Mouse (Mus musculus): ENCODE results near the gene Hsd17b7. TPM values are rescaled to one million over a fixed set of nuclear protein-coding genes. Genes with fewer than 3 reads are reported as not detected.

Gene Hsd17b7
- polyA plus RNA-seq, 1 experiment, result 22.4 TPM

DNA sequence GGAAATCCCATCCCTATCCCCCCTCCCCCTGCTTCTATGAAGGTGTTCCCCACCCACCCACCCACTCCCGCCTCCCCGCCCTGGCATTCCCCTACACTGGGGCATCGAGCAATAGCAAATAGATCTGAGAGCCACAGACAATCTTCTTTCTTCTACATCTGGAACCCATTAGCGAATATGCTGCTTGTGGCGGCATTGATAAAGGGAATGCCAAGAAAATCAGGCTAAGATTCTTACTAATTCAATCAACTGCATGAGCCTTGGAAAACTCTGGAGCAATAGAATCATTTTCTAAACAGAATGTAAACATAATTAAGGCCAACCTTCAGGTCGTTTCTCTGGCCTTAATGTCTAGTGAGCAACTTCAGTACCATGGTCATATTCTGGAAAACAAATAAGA lies 57.5 kb downstream of the Hsd17b7 start:
- H3K9me3 ChIP-seq (replicated peaks; ENCODE audit: control insufficient read depth, insufficient read depth, low read length, poor library complexity, severe bottlenecking), result no peaks in the 10 kb centered on the region
- no peaks in the 10 kb centered on the region for H3K36me3 ChIP-seq (ENCODE audit: control insufficient read depth, insufficient read depth, low read length, poor library complexity, severe bottlenecking)
- H3K4me1 ChIP-seq (ENCODE audit: control insufficient read depth, insufficient read depth, low read length), result no peaks in the 10 kb centered on the region
- no peak overlapping the region for H3K4me3 ChIP-seq (ENCODE audit: low read depth, low read length)
- no peak overlapping the region for H3K27ac ChIP-seq (ENCODE audit: insufficient read depth, low read length)
- no peak for TF ChIP-seq EP300 (IDR thresholded peaks at IDR 0.05; ENCODE audit: insufficient read depth, low read depth, low read length)
- TF ChIP-seq POLR2A (IDR thresholded peaks at IDR 0.05; ENCODE audit: insufficient read depth, low read length), result no peak
- TF ChIP-seq CTCF (IDR thresholded peaks at IDR 0.05; ENCODE audit: low read depth, low read length), result no peak
- no peak overlapping the region for H3K9ac ChIP-seq (ENCODE audit: low read depth, poor library complexity, severe bottlenecking)
- no peaks in the 10 kb centered on the region for H3K27me3 ChIP-seq (ENCODE audit: control insufficient read depth, insufficient read depth, low read length, poor library complexity, severe bottlenecking)

DNA sequence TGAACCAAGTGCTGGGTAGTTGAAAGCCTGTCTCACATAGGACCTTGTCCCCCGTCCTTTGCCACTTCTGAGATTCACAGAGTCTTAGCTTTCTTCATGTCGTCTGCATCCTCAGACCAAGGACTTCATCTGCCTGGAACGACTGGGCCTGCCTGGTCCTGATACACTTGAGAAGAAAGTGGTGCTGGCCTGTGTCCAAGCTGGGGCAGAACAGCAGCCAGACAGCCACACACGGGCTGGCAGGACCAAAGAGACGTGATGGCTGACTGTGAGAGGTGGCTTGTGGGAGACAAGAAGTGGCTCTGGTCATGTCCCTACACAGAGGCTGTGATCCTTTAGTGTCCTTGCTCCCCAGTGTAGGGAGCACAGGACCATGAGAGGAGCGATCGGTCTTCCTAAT lies 58.3 kb downstream of the Hsd17b7 start:
- Histone ChIP-seq H3K36me3 (ENCODE audit: control insufficient read depth, insufficient read depth, low read length, poor library complexity, severe bottlenecking) (no peaks in the 10 kb centered on the region), H3K9ac (ENCODE audit: low read depth, poor library complexity, severe bottlenecking) (no peak overlapping the region), H3K27ac (ENCODE audit: insufficient read depth, low read length) (no peak overlapping the region), H3K9me3 (replicated peaks; ENCODE audit: control insufficient read depth, insufficient read depth, low read length, poor library complexity, severe bottlenecking) (no peaks in the 10 kb centered on the region), H3K4me3 (ENCODE audit: low read depth, low read length) (no peak overlapping the region), H3K4me1 (ENCODE audit: control insufficient read depth, insufficient read depth, low read length) (no peaks in the 10 kb centered on the region), H3K27me3 (ENCODE audit: control insufficient read depth, insufficient read depth, low read length, poor library complexity, severe bottlenecking) (no peaks in the 10 kb centered on the region)
- no peak for TF ChIP-seq POLR2A (IDR thresholded peaks at IDR 0.05; ENCODE audit: insufficient read depth, low read length)
- no peak for TF ChIP-seq EP300 (IDR thresholded peaks at IDR 0.05; ENCODE audit: insufficient read depth, low read depth, low read length)
- TF ChIP-seq CTCF (IDR thresholded peaks at IDR 0.05; ENCODE audit: low read depth, low read length), result no peak

DNA sequence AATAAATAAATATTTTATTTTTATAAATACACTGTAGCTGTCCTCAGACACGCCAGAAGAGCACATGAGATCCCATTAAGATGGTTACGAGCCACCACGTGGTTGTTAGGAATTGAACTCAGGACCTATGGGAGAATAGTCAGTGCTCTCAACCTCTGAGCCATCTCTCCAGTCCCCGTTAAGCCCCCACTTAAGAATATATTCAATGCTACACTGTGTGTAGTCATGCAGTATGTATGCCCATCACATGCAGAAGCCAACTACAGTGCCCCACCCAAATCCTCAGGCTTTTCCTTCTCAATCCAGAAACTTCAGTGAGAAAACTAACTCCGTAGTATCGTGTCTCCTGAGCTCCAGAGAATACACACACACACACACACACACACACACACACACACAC lies 59.4 kb downstream of the Hsd17b7 start:
- no peaks in the 10 kb centered on the region for H3K36me3 ChIP-seq (ENCODE audit: control insufficient read depth, insufficient read depth, low read length, poor library complexity, severe bottlenecking)
- TF ChIP-seq CTCF (IDR thresholded peaks at IDR 0.05; ENCODE audit: low read depth, low read length), result no peak

DNA sequence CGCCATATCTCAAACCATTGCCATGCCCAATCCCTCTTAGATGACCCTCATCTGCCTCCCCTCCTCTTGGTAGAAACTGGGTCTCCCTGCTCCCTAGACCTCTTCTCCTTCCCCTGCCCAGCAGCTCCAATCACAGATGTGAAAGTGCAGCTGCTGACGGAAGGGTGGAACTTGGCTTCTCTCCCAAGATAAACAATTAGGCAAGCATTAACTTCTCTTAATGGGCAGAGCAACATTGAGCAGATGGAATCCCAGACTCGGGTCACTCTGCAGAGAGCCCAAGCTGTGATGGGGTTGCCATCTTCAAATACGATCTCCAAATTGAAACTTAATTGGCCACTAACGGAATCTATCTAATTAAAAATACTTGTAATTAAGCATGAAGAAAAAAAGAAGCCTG lies 59.9 kb downstream of the Hsd17b7 start:
- TF ChIP-seq CTCF (IDR thresholded peaks at IDR 0.05; ENCODE audit: low read depth, low read length) (no peak), EP300 (IDR thresholded peaks at IDR 0.05; ENCODE audit: insufficient read depth, low read depth, low read length) (no peak), POLR2A (IDR thresholded peaks at IDR 0.05; ENCODE audit: insufficient read depth, low read length) (no peak)
- Histone ChIP-seq H3K4me1 (ENCODE audit: control insufficient read depth, insufficient read depth, low read length) (no peaks in the 10 kb centered on the region), H3K36me3 (ENCODE audit: control insufficient read depth, insufficient read depth, low read length, poor library complexity, severe bottlenecking) (no peaks in the 10 kb centered on the region)

More for the DNA sequence above, 59.4 kb downstream of the Hsd17b7 start:
- Histone ChIP-seq H3K9ac (ENCODE audit: low read depth, poor library complexity, severe bottlenecking) (no peak overlapping the region), H3K9me3 (replicated peaks; ENCODE audit: control insufficient read depth, insufficient read depth, low read length, poor library complexity, severe bottlenecking) (no peaks in the 10 kb centered on the region), H3K27ac (ENCODE audit: insufficient read depth, low read length) (no peak overlapping the region), H3K4me3 (ENCODE audit: low read depth, low read length) (no peak overlapping the region), H3K27me3 (ENCODE audit: control insufficient read depth, insufficient read depth, low read length, poor library complexity, severe bottlenecking) (no peaks in the 10 kb centered on the region), H3K4me1 (ENCODE audit: control insufficient read depth, insufficient read depth, low read length) (no peaks in the 10 kb centered on the region)

DNA sequence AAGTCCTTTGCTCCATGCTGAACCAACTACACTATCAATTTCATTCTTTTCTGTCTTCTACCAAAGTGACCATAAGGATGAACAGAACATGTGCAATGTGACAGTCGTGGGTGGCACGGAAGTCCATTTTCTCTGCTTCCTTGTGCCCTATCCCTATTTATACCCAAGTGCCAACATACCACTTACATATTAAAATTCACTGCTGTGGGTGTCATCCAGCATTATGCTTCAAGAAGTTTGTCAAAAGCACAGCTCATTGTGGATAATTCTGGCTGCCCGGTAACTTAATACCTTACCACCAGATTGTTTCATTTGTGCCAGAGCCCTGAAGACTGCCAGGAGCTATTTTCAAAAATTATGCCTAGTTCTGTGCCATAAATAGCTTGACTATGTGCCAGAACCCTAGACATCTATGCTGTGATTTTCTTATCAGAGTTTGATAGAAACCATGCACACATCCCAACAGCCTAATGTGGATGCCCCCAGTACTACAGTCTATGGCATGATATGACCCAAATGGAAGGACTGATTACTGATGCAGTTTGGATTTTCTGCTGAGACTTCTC lies 68.2 kb downstream of the Hsd17b7 start:
- Histone ChIP-seq H3K36me3 (ENCODE audit: control insufficient read depth, insufficient read depth, low read length, poor library complexity, severe bottlenecking) (no peaks in the 10 kb centered on the region), H3K9me3 (replicated peaks; ENCODE audit: control insufficient read depth, insufficient read depth, low read length, poor library complexity, severe bottlenecking) (no peaks in the 10 kb centered on the region), H3K27me3 (ENCODE audit: control insufficient read depth, insufficient read depth, low read length, poor library complexity, severe bottlenecking) (no peaks in the 10 kb centered on the region), H3K4me1 (ENCODE audit: control insufficient read depth, insufficient read depth, low read length) (no peaks in the 10 kb centered on the region), H3K4me3 (ENCODE audit: low read depth, low read length) (no peak overlapping the region), H3K9ac (ENCODE audit: low read depth, poor library complexity, severe bottlenecking) (no peak overlapping the region), H3K27ac (ENCODE audit: insufficient read depth, low read length) (no peak overlapping the region)
- no peak for TF ChIP-seq CTCF (IDR thresholded peaks at IDR 0.05; ENCODE audit: low read depth, low read length)
- TF ChIP-seq EP300 (IDR thresholded peaks at IDR 0.05; ENCODE audit: insufficient read depth, low read depth, low read length), result no peak
- TF ChIP-seq POLR2A (IDR thresholded peaks at IDR 0.05; ENCODE audit: insufficient read depth, low read length), result no peak

More for the DNA sequence above, 59.9 kb downstream of the Hsd17b7 start:
- no peak overlapping the region for H3K9ac ChIP-seq (ENCODE audit: low read depth, poor library complexity, severe bottlenecking)
- H3K27me3 ChIP-seq (ENCODE audit: control insufficient read depth, insufficient read depth, low read length, poor library complexity, severe bottlenecking), result no peaks in the 10 kb centered on the region
- no peaks in the 10 kb centered on the region for H3K9me3 ChIP-seq (replicated peaks; ENCODE audit: control insufficient read depth, insufficient read depth, low read length, poor library complexity, severe bottlenecking)
- no peak overlapping the region for H3K27ac ChIP-seq (ENCODE audit: insufficient read depth, low read length)
- H3K4me3 ChIP-seq (ENCODE audit: low read depth, low read length), result no peak overlapping the region

Other genes starting within 250 kb of the Hsd17b7 start
- 0.26 and 0.39 TPM in 2 replicates for gene Rgs4, start 221.6 kb downstream of the Hsd17b7 start, polyA plus RNA-seq (2011; ENCODE audit: insufficient read depth, insufficient read length, low read depth, missing spikeins)
- gene Ccdc190, start 40.6 kb downstream of the Hsd17b7 start, polyA plus RNA-seq (2011; ENCODE audit: insufficient read depth, insufficient read length, low read depth, missing spikeins), result not detected in 2 replicates
- gene Ddr2, start 141.5 kb upstream of the Hsd17b7 start, polyA plus RNA-seq (2011; ENCODE audit: insufficient read depth, insufficient read length, low read depth, missing spikeins), result 1.4 and 1.7 TPM in 2 replicates
- 49.0 and 57.6 TPM in 2 replicates for gene Uap1, start 205.7 kb upstream of the Hsd17b7 start, polyA plus RNA-seq (2011; ENCODE audit: insufficient read depth, insufficient read length, low read depth, missing spikeins)
- 25.4 and 28.6 TPM in 2 replicates for gene Uhmk1, start 246.2 kb upstream of the Hsd17b7 start, polyA plus RNA-seq (2011; ENCODE audit: insufficient read depth, insufficient read length, low read depth, missing spikeins)

Measured in ES-Bruce4 (cell line).